Mouse (Mus musculus) heart, postnatal 0 days (tissue): Measurements from ENCODE around the gene Cx3cl1. TPM values are rescaled to one million over a fixed set of nuclear protein-coding genes. Genes with fewer than 3 reads are reported as not detected.

Source experiments
- ATAC-seq: fragments of 200-750 bp; cut with Nextera tagmentation; 2 replicates; pipeline ENCODE4 v1.8.0; 2017; ENCODE audit warnings: low read depth, moderate number of reproducible peaks, moderate library complexity; ENCODE audit not compliant: insufficient read depth
- DNase-seq: peaks from one replicate; pipeline ENCODE4 v3.0.0-alpha.2; 2016; ENCODE audit warnings: low spot score
- H3K27ac ChIP-seq: fragments of 300-500 bp; sonication (generic); 2 replicates; pipeline ENCODE4 v1.5.1; 2014; ENCODE audit warnings: low read depth, mild to moderate bottlenecking
- H3K27me3 ChIP-seq: fragments of 300-500 bp; sonication (generic); 2 replicates; pipeline ENCODE4 v1.6.1; 2014; ENCODE audit warnings: low read length, mixed read lengths; ENCODE audit not compliant: control insufficient read depth, insufficient read depth
- H3K36me3 ChIP-seq: fragments of 300-500 bp; sonication (generic); replicated peaks from 2 replicates; pipeline ENCODE4 v1.6.1; 2014; ENCODE audit warnings: low read length, mixed read lengths; ENCODE audit not compliant: control insufficient read depth, insufficient read depth
- H3K4me1 ChIP-seq: fragments of 300-500 bp; sonication (generic); 2 replicates; pipeline ENCODE4 v1.6.1; 2014; ENCODE audit warnings: antibody characterized with exemption; ENCODE audit not compliant: control insufficient read depth, insufficient read depth
- H3K4me2 ChIP-seq: fragments of 300-500 bp; sonication (generic); 2 replicates; pipeline ENCODE4 v1.6.1; 2014; ENCODE audit warnings: low read depth, mild to moderate bottlenecking, low read length, moderate library complexity
- H3K4me3 ChIP-seq: fragments of 300-500 bp; sonication (generic); 2 replicates; pipeline ENCODE4 v1.5.1; 2014; ENCODE audit warnings: low read depth, low read length
- H3K9ac ChIP-seq: fragments of 300-500 bp; sonication (generic); replicated peaks from 2 replicates; pipeline ENCODE4 v1.6.1; 2014; ENCODE audit warnings: low read depth, low read length, mixed read lengths
- H3K9me3 ChIP-seq: fragments of 300-500 bp; sonication (generic); replicated peaks from 2 replicates; pipeline ENCODE4 v1.6.1; 2016; ENCODE audit warnings: low read length; ENCODE audit not compliant: control insufficient read depth
- CTCF ChIP-seq: IDR thresholded peaks from 2 replicates; pipeline ENCODE4 v1.5.1; 2016; ENCODE audit warnings: antibody characterized with exemption, control low read depth, low read depth
- EP300 ChIP-seq: IDR thresholded peaks from 2 replicates; pipeline ENCODE4 v1.6.1; 2016; ENCODE audit warnings: antibody characterized with exemption, low read depth
- WGBS: fragments of 180-500 bp; shearing (Covaris S2); extraction: QIAGEN DNeasy Blood & Tissue Kit; methylation state at CpG from one replicate; pipeline ENCODE4 v1.1.7; 2014; 5-methylcytosine and 5-hydroxymethylcytosine counted together
- polyA plus RNA-seq: library from polyadenylated mRNA; unstranded; fragments of >200 nt; fragmentation: Nextera tagmentation; extraction: Ambion mirVana; gene quantifications from 2 replicates; pipeline ENCODE4 v1.2.1, GENCODE M21; 2015
- total RNA-seq: library from RNA; depleted of rRNA; stranded (reverse); fragments of >200 nt; gene quantifications from 2 replicates; pipeline ENCODE4 v1.2.3, GENCODE M21; 2014; ENCODE audit warnings: low replicate concordance

Cx3cl1 gene
- total and polyA plus RNA-seq, 2 experiments from 2014 or later: 2.3 to 4.1 TPM

DNA sequence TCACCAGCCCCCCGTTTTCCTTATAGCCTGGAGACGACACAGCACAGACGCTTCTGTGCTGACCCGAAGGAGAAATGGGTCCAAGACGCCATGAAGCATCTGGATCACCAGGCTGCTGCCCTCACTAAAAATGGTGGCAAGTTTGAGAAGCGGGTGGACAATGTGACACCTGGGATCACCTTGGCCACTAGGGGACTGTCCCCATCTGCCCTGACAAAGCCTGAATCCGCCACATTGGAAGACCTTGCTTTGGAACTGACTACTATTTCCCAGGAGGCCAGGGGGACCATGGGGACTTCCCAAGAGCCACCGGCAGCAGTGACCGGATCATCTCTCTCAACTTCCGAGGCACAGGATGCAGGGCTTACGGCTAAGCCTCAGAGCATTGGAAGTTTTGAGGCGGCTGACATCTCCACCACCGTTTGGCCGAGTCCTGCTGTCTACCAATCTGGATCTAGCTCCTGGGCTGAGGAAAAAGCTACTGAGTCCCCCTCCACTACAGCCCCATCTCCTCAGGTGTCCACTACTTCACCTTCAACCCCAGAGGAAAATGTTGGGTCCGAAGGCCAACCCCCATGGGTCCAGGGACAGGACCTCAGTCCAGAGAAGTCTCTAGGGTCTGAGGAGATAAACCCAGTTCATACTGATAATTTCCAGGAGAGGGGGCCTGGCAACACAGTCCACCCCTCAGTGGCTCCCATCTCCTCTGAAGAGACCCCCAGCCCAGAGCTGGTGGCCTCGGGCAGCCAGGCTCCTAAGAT lies 7.9 kb downstream of the Cx3cl1 start:
- H3K27ac ChIP-seq: 0 out of 2 replicates have a peak overlapping the region, but pooled peaks have one; percentile 64
- ATAC-seq: no peak
- WGBS: 89% methylated on average over 16 of the region's 16 CpGs

DNA sequence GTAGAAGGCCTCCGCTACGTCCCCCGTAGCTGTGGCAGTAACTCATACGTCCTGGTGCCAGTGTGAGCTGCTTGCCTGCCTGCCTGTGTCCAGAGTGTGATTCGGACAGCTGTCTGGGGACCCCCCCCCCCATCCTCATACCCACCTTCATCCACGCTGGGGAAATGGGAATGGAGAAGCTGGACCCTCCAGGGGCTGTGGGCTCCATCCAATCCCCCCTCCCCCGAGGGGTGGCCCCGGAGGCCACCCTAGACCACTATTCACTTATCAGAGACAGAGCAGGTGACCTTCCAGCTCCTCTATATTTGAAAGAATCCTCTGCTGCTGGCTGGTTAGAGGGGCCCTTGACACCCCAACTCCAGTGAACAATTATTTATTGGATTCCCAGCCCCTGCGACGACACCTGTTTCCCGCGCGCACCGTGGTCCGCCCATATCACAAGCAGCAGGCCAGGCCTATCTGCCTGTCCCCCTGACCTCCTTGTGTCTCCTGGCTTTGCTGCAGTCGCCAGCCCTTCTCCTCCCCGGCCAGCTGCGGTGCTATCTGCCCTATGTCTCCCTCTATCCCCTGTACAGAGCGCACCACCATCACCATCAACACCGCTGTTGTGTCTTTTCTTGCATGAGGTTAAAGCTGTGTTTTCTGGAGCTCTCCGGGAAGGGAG lies 8.8 kb downstream of the Cx3cl1 start:
- no peak overlapping the region for H3K4me2 ChIP-seq
- H3K27me3 ChIP-seq: no peaks in the 10 kb centered on the region
- DNase-seq (no peak), ATAC-seq (no peak)
- H3K27ac ChIP-seq: no peak overlapping the region
- no peaks in the 10 kb centered on the region; the same call in 1 of the 2 replicates for H3K36me3 ChIP-seq
- no peak overlapping the region for H3K9ac ChIP-seq
- peaks cover 40% of the 10 kb centered on the region for H3K4me1 ChIP-seq
- H3K9me3 ChIP-seq: no peaks in the 10 kb centered on the region
- no peak overlapping the region for H3K4me3 ChIP-seq
- WGBS: 66% methylated on average over 21 of the region's 21 CpGs
- TF ChIP-seq EP300 (no peak), CTCF (no peak)

More for the DNA sequence above, 7.9 kb downstream of the Cx3cl1 start:
- Histone ChIP-seq H3K4me3 (no peak overlapping the region), H3K4me1 (peaks cover 38% of the 10 kb centered on the region), H3K9ac (no peak overlapping the region), H3K27me3 (no peaks in the 10 kb centered on the region), H3K36me3 (no peaks in the 10 kb centered on the region; the same call in 1 of the 2 replicates), H3K4me2 (no peak overlapping the region), H3K9me3 (no peaks in the 10 kb centered on the region)
- no peak for DNase-seq
- TF ChIP-seq CTCF: no peak
- no peak for TF ChIP-seq EP300

DNA sequence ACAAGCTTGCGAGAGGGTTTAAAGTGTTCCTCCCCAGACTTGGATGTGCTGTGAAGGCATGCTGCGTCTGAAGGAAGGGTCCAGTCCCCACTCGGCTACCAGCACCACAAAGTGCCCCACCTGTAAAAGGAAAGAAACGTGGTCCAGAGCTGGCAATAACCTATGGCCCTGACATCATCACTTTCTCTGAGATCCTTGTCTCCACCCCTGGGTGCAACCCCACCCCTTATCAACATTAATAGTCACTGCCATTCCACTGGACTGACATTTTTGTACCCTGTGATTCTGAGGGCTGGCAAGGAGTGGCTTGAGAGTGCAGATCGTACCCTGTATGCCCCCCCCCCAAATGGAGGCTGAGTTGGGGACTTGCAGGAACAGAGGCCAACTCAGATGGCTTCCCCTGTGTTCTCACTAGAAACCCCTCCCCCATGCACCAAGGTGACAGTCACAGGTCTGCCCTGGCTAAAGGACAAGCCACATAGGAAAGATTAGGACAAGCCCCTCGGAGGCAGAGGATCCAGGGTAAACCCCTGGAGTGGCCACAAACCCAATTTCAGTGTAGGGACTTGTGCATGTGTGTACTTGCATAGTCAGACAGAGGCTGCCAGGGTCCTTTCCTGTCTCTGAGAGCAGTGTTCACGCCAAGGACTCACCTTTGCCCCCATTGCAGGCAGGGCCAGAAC lies 9.5 kb downstream of the Cx3cl1 start:
- Histone ChIP-seq H3K4me3 (no peak overlapping the region), H3K4me1 (peaks cover 40% of the 10 kb centered on the region), H3K36me3 (no peaks in the 10 kb centered on the region; the same call in 1 of the 2 replicates), H3K9me3 (no peaks in the 10 kb centered on the region), H3K27me3 (no peaks in the 10 kb centered on the region), H3K9ac (no peak overlapping the region), H3K27ac (no peak overlapping the region), H3K4me2 (no peak overlapping the region)
- 56% methylated on average over 7 of the region's 7 CpGs for WGBS
- ATAC-seq (no peak), DNase-seq (no peak)
- TF ChIP-seq CTCF: no peak

DNA sequence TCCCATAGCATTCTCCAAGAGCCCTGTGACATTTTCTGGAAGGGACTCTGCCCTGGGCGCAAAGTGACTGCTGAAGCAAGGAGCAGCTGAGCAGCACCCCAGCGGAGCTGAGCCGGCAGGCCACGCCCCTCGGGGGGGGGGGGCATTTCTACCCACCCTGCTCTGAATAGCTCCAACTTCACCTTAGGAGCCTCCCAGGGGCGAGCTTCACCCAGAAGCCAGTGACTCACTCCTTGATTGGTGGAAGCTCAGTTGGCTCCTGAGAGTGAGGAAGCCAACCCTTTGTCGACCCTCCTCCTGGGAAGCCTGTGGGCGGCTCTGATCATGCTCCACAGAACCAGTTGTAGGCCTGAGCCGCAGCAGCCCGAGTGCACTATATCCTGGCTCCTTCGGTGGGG lies 10.0 kb downstream of the Cx3cl1 start:
- Histone ChIP-seq H3K27ac (no peak overlapping the region), H3K9ac (no peak overlapping the region), H3K4me3 (no peak overlapping the region), H3K36me3 (no peaks in the 10 kb centered on the region; the same call in 1 of the 2 replicates), H3K9me3 (no peaks in the 10 kb centered on the region), H3K4me1 (peaks cover 40% of the 10 kb centered on the region), H3K27me3 (no peaks in the 10 kb centered on the region), H3K4me2 (no peak overlapping the region)
- TF ChIP-seq EP300: no peak
- TF ChIP-seq CTCF: no peak
- peak; percentile 65 for ATAC-seq
- no peak for DNase-seq
- 18% methylated on average over 11 of the region's 11 CpGs for WGBS

DNA sequence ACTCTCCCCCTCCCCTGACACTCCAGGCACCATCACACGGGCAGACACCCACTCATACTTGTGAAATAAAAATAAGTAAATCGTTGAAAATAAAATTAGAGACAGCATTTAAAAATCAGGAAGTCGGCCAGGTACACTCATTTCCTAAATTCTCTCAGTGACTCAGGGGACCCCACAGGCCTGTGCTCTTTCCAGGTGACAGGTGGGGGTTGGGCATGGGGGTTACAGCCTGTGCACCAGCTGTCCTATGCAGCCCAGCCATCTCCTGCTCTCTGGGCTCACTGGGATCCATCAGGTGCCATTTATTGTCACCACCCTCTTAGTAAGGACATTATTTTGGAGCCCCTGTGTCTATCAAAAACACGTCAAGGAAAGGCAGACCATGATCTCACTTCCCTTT lies 12.1 kb downstream of the Cx3cl1 start:
- no peak for DNase-seq
- Histone ChIP-seq H3K36me3 (no peaks in the 10 kb centered on the region; the same call in 1 of the 2 replicates), H3K4me2 (peak overlapping the region; percentile 14; the same call in 1 of the 2 replicates), H3K4me3 (no peak overlapping the region), H3K4me1 (peaks cover 34% of the 10 kb centered on the region), H3K27ac (no peak overlapping the region), H3K9ac (no peak overlapping the region), H3K27me3 (no peaks in the 10 kb centered on the region), H3K9me3 (no peaks in the 10 kb centered on the region)
- no peak for ATAC-seq
- WGBS: 52% methylated on average over 4 of the region's 4 CpGs
- TF ChIP-seq EP300: no peak
- no peak for TF ChIP-seq CTCF
